Mouse (Mus musculus): ENCODE measurements around the gene Pycr1. TPM values are rescaled to one million over a fixed set of nuclear protein-coding genes. Genes with fewer than 3 reads are reported as not detected.
A peak's percentile ranks its signal among the peaks of the same experiment; 100 is the strongest.
"Not testable (repeated sequence)": the region's sequence is repeated elsewhere in the genome, so short reads cannot be mapped to it uniquely, and the experiment has no call there.

Pycr1 gene
- total and polyA plus RNA-seq, 2 experiments from 2014 or later, result 2.1 to 6.3 TPM

DNA sequence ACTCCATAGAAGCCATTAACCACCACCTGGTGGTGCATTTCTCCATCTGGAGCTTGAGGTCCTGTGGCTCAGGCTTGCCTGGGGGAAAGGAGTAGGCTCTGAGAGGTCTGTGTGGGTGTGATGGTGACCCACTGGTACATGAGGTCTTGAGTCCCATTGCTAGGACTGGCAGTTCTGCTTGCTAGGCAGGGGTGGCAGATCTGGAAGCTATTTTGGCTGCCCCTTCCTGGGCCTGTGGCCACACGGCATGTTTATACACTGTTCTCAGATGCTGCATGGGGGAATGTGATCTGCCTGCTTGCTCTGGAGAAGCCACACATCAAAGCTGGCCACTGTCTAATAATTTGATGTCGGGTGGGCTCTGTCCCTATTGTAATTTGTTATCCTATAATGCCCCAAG lies 40.5 kb upstream of the Pycr1 start:
- H3K36me3 ChIP-seq (replicated peaks; ENCODE audit: control insufficient read depth, insufficient read depth, low read length), result peaks cover 54% of the 10 kb centered on the region
- H3K4me2 ChIP-seq (ENCODE audit: low read depth, low read length), result no peak overlapping the region
- TF ChIP-seq CTCF (IDR thresholded peaks at IDR 0.05; ENCODE audit: low read depth), result no peak
- no peak for TF ChIP-seq EP300 (IDR thresholded peaks at IDR 0.05; ENCODE audit: low read depth)
- no peak overlapping the region for H3K27ac ChIP-seq (ENCODE audit: low read depth)
- no peak overlapping the region for H3K4me3 ChIP-seq (ENCODE audit: low read depth, low read length)
- no peaks in the 10 kb centered on the region; the same call in 1 of the 2 replicates for H3K4me1 ChIP-seq (ENCODE audit: control insufficient read depth, insufficient read depth)
- H3K9ac ChIP-seq (replicated peaks; ENCODE audit: low read depth, low read length), result no peak overlapping the region
- 70% methylated on average over 2 of the region's 2 CpGs for WGBS
- no peak for ATAC-seq (ENCODE audit: insufficient read depth, low read depth)
- DNase-seq (ENCODE audit: low spot score), result no peak
- H3K9me3 ChIP-seq (replicated peaks; ENCODE audit: control insufficient read depth, low read length), result no peaks in the 10 kb centered on the region
- H3K27me3 ChIP-seq (ENCODE audit: control insufficient read depth, insufficient read depth, low read length), result no peaks in the 10 kb centered on the region

DNA sequence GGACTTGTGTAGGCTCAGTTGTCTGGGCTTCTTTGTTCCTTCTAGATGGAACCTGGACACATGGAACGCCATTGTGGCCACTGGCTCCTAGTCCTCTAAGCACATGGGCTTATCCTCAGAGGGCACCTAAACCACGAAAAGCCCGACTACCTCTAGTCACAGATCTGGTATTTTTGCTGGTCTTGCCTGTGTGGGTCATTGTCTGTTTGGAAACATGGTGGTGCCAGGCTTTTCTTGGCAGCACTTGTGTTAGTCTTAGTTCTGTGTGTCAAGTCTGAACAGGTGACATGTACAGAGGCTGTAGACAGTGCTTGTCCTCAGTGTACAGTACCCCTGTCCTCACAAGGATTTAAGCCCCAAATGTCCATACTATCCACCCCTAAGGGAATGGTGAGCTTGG lies 40.0 kb upstream of the Pycr1 start:
- Histone ChIP-seq H3K9ac (replicated peaks; ENCODE audit: low read depth, low read length) (no peak overlapping the region), H3K4me1 (ENCODE audit: control insufficient read depth, insufficient read depth) (no peaks in the 10 kb centered on the region; the same call in 1 of the 2 replicates), H3K4me2 (ENCODE audit: low read depth, low read length) (no peak overlapping the region), H3K27me3 (ENCODE audit: control insufficient read depth, insufficient read depth, low read length) (no peaks in the 10 kb centered on the region), H3K9me3 (replicated peaks; ENCODE audit: control insufficient read depth, low read length) (no peaks in the 10 kb centered on the region), H3K4me3 (ENCODE audit: low read depth, low read length) (no peak overlapping the region), H3K27ac (ENCODE audit: low read depth) (no peak overlapping the region), H3K36me3 (replicated peaks; ENCODE audit: control insufficient read depth, insufficient read depth, low read length) (peaks cover 51% of the 10 kb centered on the region)
- WGBS, result 88% methylated on average over 3 of the region's 3 CpGs
- ATAC-seq (ENCODE audit: insufficient read depth, low read depth) (no peak), DNase-seq (ENCODE audit: low spot score) (no peak)
- TF ChIP-seq CTCF (IDR thresholded peaks at IDR 0.05; ENCODE audit: low read depth) (no peak), EP300 (IDR thresholded peaks at IDR 0.05; ENCODE audit: low read depth) (no peak)

DNA sequence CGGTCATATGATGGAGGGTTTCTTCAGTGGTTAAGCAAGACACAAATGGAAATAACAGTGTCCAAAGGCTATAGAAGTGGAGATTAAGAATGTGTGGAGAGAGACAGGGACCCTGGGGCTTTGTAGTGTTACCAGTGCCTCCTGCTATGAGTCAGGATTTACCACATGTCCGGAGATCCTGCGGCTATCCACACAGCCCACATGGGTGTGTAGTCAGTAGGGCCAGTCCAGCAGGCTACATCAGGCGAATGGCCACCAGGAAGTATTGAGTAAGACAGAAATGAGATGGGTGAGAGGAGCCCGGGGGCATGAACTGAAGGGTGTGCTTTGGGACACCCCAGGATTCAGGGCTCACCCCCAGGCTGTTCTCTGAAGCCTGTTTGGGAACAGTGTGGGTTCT lies 39.1 kb upstream of the Pycr1 start:
- no peak for TF ChIP-seq EP300 (IDR thresholded peaks at IDR 0.05; ENCODE audit: low read depth)
- no peak for TF ChIP-seq CTCF (IDR thresholded peaks at IDR 0.05; ENCODE audit: low read depth)
- Histone ChIP-seq H3K4me3 (ENCODE audit: low read depth, low read length) (no peak overlapping the region), H3K9me3 (replicated peaks; ENCODE audit: control insufficient read depth, low read length) (no peaks in the 10 kb centered on the region), H3K27me3 (ENCODE audit: control insufficient read depth, insufficient read depth, low read length) (no peaks in the 10 kb centered on the region), H3K36me3 (replicated peaks; ENCODE audit: control insufficient read depth, insufficient read depth, low read length) (peaks cover 53% of the 10 kb centered on the region), H3K9ac (replicated peaks; ENCODE audit: low read depth, low read length) (no peak overlapping the region), H3K4me2 (ENCODE audit: low read depth, low read length) (no peak overlapping the region), H3K27ac (ENCODE audit: low read depth) (no peak overlapping the region), H3K4me1 (ENCODE audit: control insufficient read depth, insufficient read depth) (no peaks in the 10 kb centered on the region; the same call in 1 of the 2 replicates)
- no peak for DNase-seq (ENCODE audit: low spot score)
- ATAC-seq (ENCODE audit: insufficient read depth, low read depth), result no peak
- WGBS, result 97% methylated on average over 5 of the region's 5 CpGs

DNA sequence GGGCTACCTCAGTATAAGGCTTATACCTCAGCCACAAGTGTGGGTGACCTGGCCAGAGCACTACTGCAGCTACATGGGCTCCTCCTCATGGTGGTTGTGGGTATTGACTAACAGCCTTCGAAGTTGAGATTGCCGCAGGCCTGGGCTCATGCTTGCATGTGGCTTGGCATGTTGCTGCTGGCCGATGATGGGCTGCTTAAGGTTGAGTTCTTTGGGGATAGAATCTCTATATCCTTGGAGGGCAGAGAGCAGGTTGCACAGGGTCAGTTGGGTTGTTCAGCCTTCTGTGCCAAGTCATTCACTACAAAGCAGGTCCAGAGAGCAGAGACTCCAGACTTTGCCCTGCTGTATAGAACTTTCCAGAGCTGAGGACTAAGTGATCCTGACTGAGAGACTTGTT lies 36.3 kb upstream of the Pycr1 start:
- WGBS, result 70% methylated on average over 3 of the region's 3 CpGs
- ATAC-seq (ENCODE audit: insufficient read depth, low read depth), result peak; percentile 57
- Histone ChIP-seq H3K4me2 (ENCODE audit: low read depth, low read length) (no peak overlapping the region), H3K4me1 (ENCODE audit: control insufficient read depth, insufficient read depth) (no peaks in the 10 kb centered on the region; the same call in 1 of the 2 replicates), H3K9me3 (replicated peaks; ENCODE audit: control insufficient read depth, low read length) (no peaks in the 10 kb centered on the region), H3K4me3 (ENCODE audit: low read depth, low read length) (no peak overlapping the region), H3K9ac (replicated peaks; ENCODE audit: low read depth, low read length) (no peak overlapping the region), H3K27ac (ENCODE audit: low read depth) (no peak overlapping the region), H3K36me3 (replicated peaks; ENCODE audit: control insufficient read depth, insufficient read depth, low read length) (peaks cover 47% of the 10 kb centered on the region), H3K27me3 (ENCODE audit: control insufficient read depth, insufficient read depth, low read length) (no peaks in the 10 kb centered on the region)
- peak; percentile 23 for DNase-seq (ENCODE audit: low spot score)
- TF ChIP-seq EP300 (IDR thresholded peaks at IDR 0.05; ENCODE audit: low read depth) (no peak), CTCF (IDR thresholded peaks at IDR 0.05; ENCODE audit: low read depth) (peak; percentile 54)

DNA sequence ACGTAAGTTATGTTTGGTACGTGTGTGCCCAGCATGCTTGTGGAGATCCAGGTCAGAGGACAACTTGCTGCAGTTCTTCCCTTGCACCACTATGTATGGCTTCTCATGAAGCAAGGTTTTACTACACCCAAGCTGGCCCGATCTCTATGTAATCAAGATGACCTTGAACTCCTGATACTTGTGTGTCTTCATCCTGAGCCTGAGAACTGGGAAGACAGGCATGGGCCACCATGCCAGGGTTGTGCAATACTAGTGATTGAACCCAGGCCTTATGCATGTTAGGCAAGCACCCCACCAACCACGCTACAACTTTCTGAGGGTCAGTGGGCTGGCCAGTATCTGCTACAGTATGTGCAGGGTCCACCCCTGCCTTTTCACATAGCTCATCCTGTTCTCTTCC lies 33.4 kb upstream of the Pycr1 start:
- TF ChIP-seq CTCF (IDR thresholded peaks at IDR 0.05; ENCODE audit: low read depth) (no peak), EP300 (IDR thresholded peaks at IDR 0.05; ENCODE audit: low read depth) (no peak)
- no peaks in the 10 kb centered on the region for H3K9me3 ChIP-seq (replicated peaks; ENCODE audit: control insufficient read depth, low read length)
- no peak overlapping the region for H3K4me2 ChIP-seq (ENCODE audit: low read depth, low read length)
- peaks cover 39% of the 10 kb centered on the region for H3K36me3 ChIP-seq (replicated peaks; ENCODE audit: control insufficient read depth, insufficient read depth, low read length)
- no peaks in the 10 kb centered on the region for H3K27me3 ChIP-seq (ENCODE audit: control insufficient read depth, insufficient read depth, low read length)
- ATAC-seq (ENCODE audit: insufficient read depth, low read depth) (no peak), DNase-seq (ENCODE audit: low spot score) (no peak)
- 72% methylated on average over 4 of the region's 4 CpGs for WGBS
- H3K27ac ChIP-seq (ENCODE audit: low read depth), result no peak overlapping the region
- no peak overlapping the region for H3K9ac ChIP-seq (replicated peaks; ENCODE audit: low read depth, low read length)
- H3K4me1 ChIP-seq (ENCODE audit: control insufficient read depth, insufficient read depth), result peaks cover 12% of the 10 kb centered on the region
- H3K4me3 ChIP-seq (ENCODE audit: low read depth, low read length), result no peak overlapping the region

DNA sequence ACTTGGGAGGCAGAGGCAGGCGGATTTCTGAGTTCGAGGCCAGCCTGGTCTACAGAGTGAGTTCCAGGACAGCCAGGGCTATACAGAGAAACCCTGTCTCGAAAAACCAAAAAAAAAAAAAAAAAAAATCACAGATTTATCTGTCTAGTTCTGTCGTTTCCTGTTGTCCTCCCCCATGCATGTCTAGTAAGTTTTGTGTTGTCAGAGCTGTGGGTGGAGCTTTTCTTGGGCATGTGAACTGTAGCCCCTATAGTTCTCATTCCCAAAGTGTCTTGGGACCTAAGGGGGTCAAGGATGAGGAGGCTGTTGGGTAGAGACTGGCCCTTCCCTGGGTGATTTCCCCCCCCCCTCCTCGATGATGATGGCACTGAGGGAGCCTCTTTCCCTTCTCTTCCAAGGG lies 32.3 kb upstream of the Pycr1 start:
- H3K4me1 ChIP-seq (ENCODE audit: control insufficient read depth, insufficient read depth), result peaks cover 12% of the 10 kb centered on the region
- WGBS, result 73% methylated on average over 3 of the region's 5 CpGs
- not testable (repeated sequence) for H3K27me3 ChIP-seq (ENCODE audit: control insufficient read depth, insufficient read depth, low read length); DNase-seq (ENCODE audit: low spot score); H3K9me3 ChIP-seq (replicated peaks; ENCODE audit: control insufficient read depth, low read length); ATAC-seq (ENCODE audit: insufficient read depth, low read depth); H3K27ac ChIP-seq (ENCODE audit: low read depth); H3K4me3 ChIP-seq (ENCODE audit: low read depth, low read length); H3K9ac ChIP-seq (replicated peaks; ENCODE audit: low read depth, low read length); H3K4me2 ChIP-seq (ENCODE audit: low read depth, low read length)
- peaks cover 32% of the 10 kb centered on the region for H3K36me3 ChIP-seq (replicated peaks; ENCODE audit: control insufficient read depth, insufficient read depth, low read length)

Measured in heart, postnatal 0 days (tissue).